ENCODE assay signal across 8 mouse cellular contexts in the genomic region with DNA sequence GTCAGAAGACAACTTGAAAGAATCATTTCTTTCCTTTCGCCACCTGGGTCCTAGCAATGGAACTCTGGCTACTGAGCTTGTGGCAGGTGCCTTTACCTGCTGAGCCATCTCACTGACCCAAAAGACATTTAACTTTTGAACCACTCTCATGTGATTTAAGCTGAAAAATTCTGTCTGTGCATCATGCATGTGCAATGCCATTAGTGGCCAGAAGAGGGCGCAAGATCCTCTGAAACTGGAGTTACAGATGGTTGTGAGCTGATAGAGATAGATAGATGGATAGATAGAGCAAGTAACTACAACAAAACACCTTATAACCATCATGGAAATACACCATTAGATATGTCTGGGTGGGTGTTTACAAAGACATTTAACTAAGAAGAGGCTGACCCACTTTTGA. TPM values are rescaled to one million over a fixed set of nuclear protein-coding genes. Genes with fewer than 3 reads are reported as not detected.
DNase-seq lines count a peak whose midpoint lies in the region; ATAC-seq and TF ChIP-seq lines count a peak whose summit lies in the region.

No protein-coding gene starts in this region.

- no peak for ATAC-seq in forebrain, embryonic 11.5 days (replicated peaks; ENCODE audit: low FRiP score)
- no peak for ATAC-seq in forebrain, embryonic 16.5 days
- ATAC-seq in liver, embryonic 14.5 days (ENCODE audit: insufficient read depth): no peak
- no peak for ATAC-seq in liver, embryonic 12.5 days
- no peak for ATAC-seq in granulocyte monocyte progenitor cell, adult 5-6 weeks (replicated peaks; ENCODE audit: poor library complexity, severe bottlenecking)

- peak; percentile 63 for DNase-seq in forebrain, embryonic 11.5 days (ENCODE audit: low spot score)
- DNase-seq in liver, embryonic 14.5 days (ENCODE audit: low read depth in 3 of 3, low spot score in 3 of 3): no peak
- DNase-seq in ZHBTc4 (ENCODE audit: low read depth, low spot score): peak; percentile 59
- peak; percentile 21 for DNase-seq in layer of hippocampus, adult 11-12 months (ENCODE audit: low spot score)
- DNase-seq in right cerebral cortex, postnatal 14 days: peak; percentile 54

- no peak overlapping the region for H3K9ac ChIP-seq in forebrain, embryonic 11.5 days (ENCODE audit: low read length)
- H3K9ac ChIP-seq in forebrain, embryonic 16.5 days (replicated peaks; ENCODE audit: low read depth, low read length): no peak overlapping the region
- H3K9ac ChIP-seq in liver, embryonic 14.5 days (replicated peaks): no peak overlapping the region
- no peak overlapping the region for H3K9ac ChIP-seq in liver, embryonic 12.5 days

- H3K4me2 ChIP-seq in forebrain, embryonic 11.5 days (ENCODE audit: low read depth, low read length, severe bottlenecking): no peak overlapping the region
- H3K4me2 ChIP-seq in forebrain, embryonic 16.5 days (ENCODE audit: low read length): no peak overlapping the region
- H3K4me2 ChIP-seq in liver, embryonic 14.5 days (ENCODE audit: low read depth): no peak overlapping the region
- no peak overlapping the region for H3K4me2 ChIP-seq in liver, embryonic 12.5 days

- 23% methylated on average over 2 of the region's 2 CpGs for WGBS in forebrain, embryonic 11.5 days
- WGBS in forebrain, embryonic 16.5 days: 30% methylated on average over 2 of the region's 2 CpGs
- 25% methylated on average over 2 of the region's 2 CpGs for WGBS in liver, embryonic 14.5 days (ENCODE audit: insufficient replicate concordance)
- WGBS in liver, embryonic 12.5 days (ENCODE audit: insufficient replicate concordance): 14% methylated on average over 2 of the region's 2 CpGs

- no peaks in the 10 kb centered on the region for H3K9me3 ChIP-seq in forebrain, embryonic 11.5 days (ENCODE audit: control insufficient read depth, low read length)
- H3K9me3 ChIP-seq in forebrain, embryonic 16.5 days (ENCODE audit: control insufficient read depth, low read length): no peaks in the 10 kb centered on the region
- no peaks in the 10 kb centered on the region for H3K9me3 ChIP-seq in liver, embryonic 14.5 days (ENCODE audit: control insufficient read depth, low read length)
- H3K9me3 ChIP-seq in liver, embryonic 12.5 days (replicated peaks): no peaks in the 10 kb centered on the region

- no peak overlapping the region for H3K27ac ChIP-seq in forebrain, embryonic 11.5 days (ENCODE audit: low read depth, low read length)
- no peak overlapping the region for H3K27ac ChIP-seq in forebrain, embryonic 16.5 days (ENCODE audit: low read length)
- H3K27ac ChIP-seq in liver, embryonic 14.5 days: no peak overlapping the region
- no peak overlapping the region for H3K27ac ChIP-seq in liver, embryonic 12.5 days

- no peaks in the 10 kb centered on the region for H3K27me3 ChIP-seq in forebrain, embryonic 11.5 days (ENCODE audit: control insufficient read depth, insufficient read depth, low read length)
- no peaks in the 10 kb centered on the region for H3K27me3 ChIP-seq in forebrain, embryonic 16.5 days (replicated peaks; ENCODE audit: control insufficient read depth, insufficient read depth, low read length)
- H3K27me3 ChIP-seq in liver, embryonic 14.5 days (ENCODE audit: control insufficient read depth, insufficient read depth, low read length): no peaks in the 10 kb centered on the region
- H3K27me3 ChIP-seq in liver, embryonic 12.5 days (replicated peaks): no peaks in the 10 kb centered on the region

- TF ChIP-seq EP300 in liver, embryonic 14.5 days (IDR thresholded peaks at IDR 0.05; ENCODE audit: low read depth): no peak

- peak; percentile 70 for TF ChIP-seq CTCF in liver, embryonic 14.5 days (IDR thresholded peaks at IDR 0.05; ENCODE audit: low read depth)

- H3K4me3 ChIP-seq in forebrain, embryonic 11.5 days (ENCODE audit: low read depth, low read length): no peak overlapping the region
- no peak overlapping the region for H3K4me3 ChIP-seq in forebrain, embryonic 16.5 days (replicated peaks; ENCODE audit: low read length)
- H3K4me3 ChIP-seq in liver, embryonic 14.5 days (ENCODE audit: insufficient read depth in 1 of 2, low read depth in 2 of 2, low read length in 2 of 2): no peak overlapping the region
- no peak overlapping the region for H3K4me3 ChIP-seq in liver, embryonic 12.5 days

- no peaks in the 10 kb centered on the region for H3K4me1 ChIP-seq in forebrain, embryonic 11.5 days (replicated peaks; ENCODE audit: control insufficient read depth, insufficient read depth, low read length)
- no peaks in the 10 kb centered on the region for H3K4me1 ChIP-seq in forebrain, embryonic 16.5 days (replicated peaks; ENCODE audit: control insufficient read depth, insufficient read depth, low read length)
- no peaks in the 10 kb centered on the region for H3K4me1 ChIP-seq in liver, embryonic 14.5 days (replicated peaks; ENCODE audit: control insufficient read depth in 2 of 2, insufficient read depth in 2 of 2, low read length in 1 of 2)
- H3K4me1 ChIP-seq in liver, embryonic 12.5 days: no peaks in the 10 kb centered on the region

- H3K36me3 ChIP-seq in forebrain, embryonic 11.5 days (ENCODE audit: control insufficient read depth, insufficient read depth, low read length): no peaks in the 10 kb centered on the region
- H3K36me3 ChIP-seq in forebrain, embryonic 16.5 days (ENCODE audit: control insufficient read depth, insufficient read depth): no peaks in the 10 kb centered on the region
- H3K36me3 ChIP-seq in liver, embryonic 14.5 days (replicated peaks; ENCODE audit: control insufficient read depth, insufficient read depth, low read depth): no peaks in the 10 kb centered on the region
- no peaks in the 10 kb centered on the region for H3K36me3 ChIP-seq in liver, embryonic 12.5 days

RNA-seq across cellular contexts. Expression of gene Tmem255a, which starts 14.5 kb away (rescaled TPM):
- polyA plus RNA-seq in forebrain, embryonic 11.5 days (2014; fragmentation: Nextera tagmentation; extraction: Ambion mirVana): 13.7 and 13.8 TPM in 2 replicates
- polyA plus RNA-seq in forebrain, embryonic 16.5 days (2015; fragmentation: Nextera tagmentation; extraction: Ambion mirVana): 10.9 and 16.3 TPM in 2 replicates
- polyA plus RNA-seq in liver, embryonic 14.5 days (2012; rRNA removed): 0.41 and 0.44 TPM in 2 replicates
- polyA plus RNA-seq in liver, embryonic 14.5 days (2014; fragmentation: Nextera tagmentation; extraction: Ambion mirVana): 1.4 TPM in 2 replicates
- 4.3 and 4.9 TPM in 2 replicates for polyA plus RNA-seq in liver, embryonic 12.5 days (2016; fragmentation: Nextera tagmentation; extraction: Ambion mirVana)
- total RNA-seq in granulocyte monocyte progenitor cell, adult 5-6 weeks (2014; fragmentation: Nextera tagmentation): not detected in 2 replicates
- 0.26 TPM in 1 of 2 replicates, not detected in the other for total RNA-seq in granulocyte monocyte progenitor cell, adult 5-6 weeks (2017)

RNA-seq across cellular contexts. Expression of gene Zbtb33, which starts 48.1 kb away (rescaled TPM):
- 7.5 and 10.5 TPM in 2 replicates for polyA plus RNA-seq in forebrain, embryonic 11.5 days (2014; fragmentation: Nextera tagmentation; extraction: Ambion mirVana)
- 4.6 and 6.1 TPM in 2 replicates for polyA plus RNA-seq in forebrain, embryonic 16.5 days (2015; fragmentation: Nextera tagmentation; extraction: Ambion mirVana)
- 1.5 and 2.6 TPM in 2 replicates for polyA plus RNA-seq in liver, embryonic 14.5 days (2012; rRNA removed)
- 1.2 and 1.3 TPM in 2 replicates for polyA plus RNA-seq in liver, embryonic 14.5 days (2014; fragmentation: Nextera tagmentation; extraction: Ambion mirVana)
- polyA plus RNA-seq in liver, embryonic 12.5 days (2016; fragmentation: Nextera tagmentation; extraction: Ambion mirVana): 1.7 and 2.2 TPM in 2 replicates
- total RNA-seq in granulocyte monocyte progenitor cell, adult 5-6 weeks (2014; fragmentation: Nextera tagmentation): 14.4 and 20.8 TPM in 2 replicates
- 15.8 and 21.2 TPM in 2 replicates for total RNA-seq in granulocyte monocyte progenitor cell, adult 5-6 weeks (2017)

Comparison
In these comparisons a context has a peak if more than half of its experiments do, and no peak if none do; other contexts are left out.
1. DNase-seq: peak in forebrain, embryonic 11.5 days (single experiment), ZHBTc4 (single experiment), layer of hippocampus, adult 11-12 months (single experiment) and right cerebral cortex, postnatal 14 days (single experiment); none in liver, embryonic 14.5 days (0 of 3).